Mouse (Mus musculus) stomach, embryonic 14.5 days (tissue): Measurements from ENCODE around the gene Trim37. TPM values are rescaled to one million over a fixed set of nuclear protein-coding genes. Genes with fewer than 3 reads are reported as not detected.

Source experiments
- ATAC-seq: fragments of 200-750 bp; cut with Nextera tagmentation; 2 replicates; pipeline ENCODE4 v1.8.0; 2017; ENCODE audit warnings: low read depth, moderate TSS enrichment; ENCODE audit not compliant: insufficient number of reproducible peaks, insufficient read depth, low FRiP score
- H3K27ac ChIP-seq: fragments of 300-500 bp; sonication (generic); 2 replicates; pipeline ENCODE4 v1.5.1; 2014; ENCODE audit warnings: mild to moderate bottlenecking, low read length, moderate library complexity, mixed read lengths
- H3K27me3 ChIP-seq: fragments of 300-500 bp; sonication (generic); 2 replicates; pipeline ENCODE4 v1.6.1; 2014; ENCODE audit warnings: low read length, control low read depth, mixed read lengths; ENCODE audit not compliant: control insufficient read depth, insufficient read depth
- H3K36me3 ChIP-seq: fragments of 300-500 bp; sonication (generic); 2 replicates; pipeline ENCODE4 v1.6.1; 2014; ENCODE audit warnings: mild to moderate bottlenecking, control low read depth, low read length, moderate library complexity, mixed read lengths; ENCODE audit not compliant: control insufficient read depth, insufficient read depth
- H3K4me1 ChIP-seq: fragments of 300-500 bp; sonication (generic); 2 replicates; pipeline ENCODE4 v1.6.1; 2014; ENCODE audit warnings: low read length, control low read depth, mixed read lengths; ENCODE audit not compliant: control insufficient read depth, insufficient read depth
- H3K4me2 ChIP-seq: fragments of 300-500 bp; sonication (generic); replicated peaks from 2 replicates; pipeline ENCODE4 v1.6.1; 2014; ENCODE audit warnings: low read depth, low read length, control low read depth
- H3K4me3 ChIP-seq: fragments of 300-500 bp; sonication (generic); 2 replicates; pipeline ENCODE4 v1.5.1; 2014; ENCODE audit warnings: low read depth, low read length, control low read depth
- H3K9ac ChIP-seq: fragments of 300-500 bp; sonication (generic); replicated peaks from 2 replicates; pipeline ENCODE4 v1.6.1; 2014; ENCODE audit warnings: low read depth, mild to moderate bottlenecking, control low read depth, low read length, moderate library complexity, mixed read lengths
- H3K9me3 ChIP-seq: fragments of 300-500 bp; sonication (generic); 2 replicates; pipeline ENCODE4 v1.6.1; 2016; ENCODE audit warnings: low read depth, low read length, control low read depth; ENCODE audit not compliant: control insufficient read depth
- WGBS: fragments of 180-500 bp; shearing (Covaris S2); extraction: QIAGEN DNeasy Blood & Tissue Kit; methylation state at CpG from one replicate; pipeline ENCODE4 v1.1.7; 2014; 5-methylcytosine and 5-hydroxymethylcytosine counted together
- polyA plus RNA-seq: library from polyadenylated mRNA; unstranded; fragments of >200 nt; fragmentation: Nextera tagmentation; extraction: Ambion mirVana; gene quantifications from 2 replicates; pipeline ENCODE4 v1.2.1, GENCODE M21; 2014

The Trim37 gene
- polyA plus RNA-seq, 1 experiment from 2014 or later, result 28.8 TPM

GRCm38 (mm10) chr11:87163751-87164150 lies 36.9 kb downstream of the Trim37 start:
- H3K9ac ChIP-seq, result no peak overlapping the region
- ATAC-seq, result no peak
- peaks cover 26% of the 10 kb centered on the region for H3K36me3 ChIP-seq

GRCm38 (mm10) chr11:87173625-87174024 lies 46.7 kb downstream of the Trim37 start:
- Histone ChIP-seq H3K27ac (no peak overlapping the region), H3K36me3 (0 out of 2 replicates have a peak, but pooled peaks cover 4% of the 10 kb centered on the region), H3K9ac (no peak overlapping the region), H3K4me3 (no peak overlapping the region), H3K27me3 (no peaks in the 10 kb centered on the region), H3K9me3 (no peaks in the 10 kb centered on the region), H3K4me2 (no peak overlapping the region), H3K4me1 (no peaks in the 10 kb centered on the region)
- WGBS, result 85% methylated on average over 5 of the region's 5 CpGs
- no peak for ATAC-seq

More at GRCm38 (mm10) chr11:87163751-87164150, 36.9 kb downstream of the Trim37 start:
- H3K4me3 ChIP-seq, result no peak overlapping the region
- no peak overlapping the region for H3K4me2 ChIP-seq
- no peak overlapping the region for H3K27ac ChIP-seq
- H3K9me3 ChIP-seq, result no peaks in the 10 kb centered on the region
- no peaks in the 10 kb centered on the region for H3K4me1 ChIP-seq
- H3K27me3 ChIP-seq, result no peaks in the 10 kb centered on the region

GRCm38 (mm10) chr11:87175031-87175430 lies 48.2 kb downstream of the Trim37 start:
- ATAC-seq, result no peak
- Histone ChIP-seq H3K27ac (no peak overlapping the region), H3K4me1 (no peaks in the 10 kb centered on the region), H3K4me2 (no peak overlapping the region), H3K9me3 (no peaks in the 10 kb centered on the region), H3K36me3 (no peaks in the 10 kb centered on the region), H3K27me3 (no peaks in the 10 kb centered on the region), H3K9ac (no peak overlapping the region), H3K4me3 (no peak overlapping the region)
- WGBS, result 97% methylated on average over 4 of the region's 4 CpGs

GRCm38 (mm10) chr11:87212313-87212712 lies 85.4 kb downstream of the Trim37 start:
- no peaks in the 10 kb centered on the region for H3K9me3 ChIP-seq
- H3K4me3 ChIP-seq, result no peak overlapping the region
- 76% methylated on average over 5 of the region's 5 CpGs for WGBS
- no peak overlapping the region for H3K4me2 ChIP-seq
- no peaks in the 10 kb centered on the region for H3K4me1 ChIP-seq
- no peak overlapping the region for H3K27ac ChIP-seq
- H3K36me3 ChIP-seq, result peaks cover 5% of the 10 kb centered on the region
- no peaks in the 10 kb centered on the region for H3K27me3 ChIP-seq
- no peak overlapping the region for H3K9ac ChIP-seq
- ATAC-seq, result no peak

- Histone ChIP-seq H3K36me3 (peaks cover 4% of the 10 kb centered on the region; the same call in 1 of the 2 replicates), H3K4me2 (no peak overlapping the region), H3K4me3 (no peak overlapping the region), H3K9me3 (no peaks in the 10 kb centered on the region), H3K4me1 (no peaks in the 10 kb centered on the region), H3K27me3 (no peaks in the 10 kb centered on the region), H3K9ac (no peak overlapping the region), H3K27ac (no peak overlapping the region)
- 75% methylated on average over 3 of the region's 3 CpGs for WGBS
- no peak for ATAC-seq
Measured at GRCm38 (mm10) chr11:87222686-87223085, 95.8 kb downstream of the Trim37 start.

GRCm38 (mm10) chr11:87227056-87227455 lies 100.2 kb downstream of the Trim37 start:
- Histone ChIP-seq H3K27ac (no peak overlapping the region), H3K4me3 (no peak overlapping the region), H3K36me3 (peaks cover 4% of the 10 kb centered on the region; the same call in 1 of the 2 replicates), H3K4me2 (no peak overlapping the region), H3K27me3 (no peaks in the 10 kb centered on the region), H3K9ac (no peak overlapping the region), H3K4me1 (no peaks in the 10 kb centered on the region), H3K9me3 (no peaks in the 10 kb centered on the region)
- 77% methylated on average over 5 of the region's 5 CpGs for WGBS
- ATAC-seq, result no peak

GRCm38 (mm10) chr11:87233377-87233776 lies 106.5 kb downstream of the Trim37 start:
- H3K27ac ChIP-seq, result no peak overlapping the region
- H3K27me3 ChIP-seq, result no peaks in the 10 kb centered on the region
- H3K9ac ChIP-seq, result no peak overlapping the region
- no peak for ATAC-seq
- WGBS, result 89% methylated on average over 5 of the region's 5 CpGs
- no peaks in the 10 kb centered on the region for H3K36me3 ChIP-seq
- no peak overlapping the region for H3K4me3 ChIP-seq
- no peak overlapping the region for H3K4me2 ChIP-seq
- no peaks in the 10 kb centered on the region for H3K9me3 ChIP-seq
- H3K4me1 ChIP-seq, result no peaks in the 10 kb centered on the region

- Histone ChIP-seq H3K9ac (no peak overlapping the region), H3K27ac (no peak overlapping the region), H3K4me1 (no peaks in the 10 kb centered on the region), H3K4me2 (no peak overlapping the region), H3K4me3 (no peak overlapping the region), H3K9me3 (no peaks in the 10 kb centered on the region), H3K36me3 (no peaks in the 10 kb centered on the region), H3K27me3 (no peaks in the 10 kb centered on the region)
- ATAC-seq, result no peak
- 90% methylated on average over 12 of the region's 12 CpGs for whole genome bisulfite sequencing
Measured at GRCm38 (mm10) chr11:87234743-87235485, 108.0 kb downstream of the Trim37 start.

GRCm38 (mm10) chr11:87235486-87235872 lies 108.6 kb downstream of the Trim37 start:
- Histone ChIP-seq H3K4me3 (no peak overlapping the region), H3K27me3 (no peaks in the 10 kb centered on the region), H3K27ac (no peak overlapping the region), H3K4me2 (no peak overlapping the region), H3K9ac (no peak overlapping the region), H3K4me1 (no peaks in the 10 kb centered on the region), H3K36me3 (no peaks in the 10 kb centered on the region), H3K9me3 (no peaks in the 10 kb centered on the region)
- WGBS, result 74% methylated on average over 5 of the region's 5 CpGs
- no peak for ATAC-seq
